Mouse (Mus musculus): ENCODE results near the gene Gm2042.
"Not testable (repeated sequence)": the region's sequence is repeated elsewhere in the genome, so short reads cannot be mapped to it uniquely, and the experiment has no call there.

DNA sequence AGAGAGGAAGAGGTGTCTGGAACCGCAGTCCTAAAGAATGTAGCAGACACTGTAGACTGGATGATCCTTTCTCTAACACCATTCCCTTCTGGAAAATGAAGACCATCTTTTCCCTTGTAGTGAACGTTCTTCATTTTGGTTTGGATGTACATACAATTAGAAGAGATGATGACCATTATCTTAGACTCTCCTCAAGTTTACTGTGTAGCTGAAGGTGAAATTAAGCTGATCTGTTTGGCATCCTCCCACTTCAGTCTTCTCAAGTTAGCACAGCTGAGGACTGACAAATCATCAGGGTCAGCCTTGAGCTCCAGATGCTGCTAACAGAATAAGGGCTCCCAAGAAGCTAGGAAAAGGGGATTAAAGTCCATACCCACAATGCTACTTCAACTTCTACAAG, at the start of gene Gm2042:
- TF ChIP-seq CTCF (IDR thresholded peaks at IDR 0.05; ENCODE audit: extremely low read depth, insufficient read depth, insufficient read length, insufficient replicate concordance); POLR2A (IDR thresholded peaks at IDR 0.05; ENCODE audit: low read depth, low read length): not testable (repeated sequence)

Measured in spleen, adult 2 months (tissue).